Comparison of ENCODE assay signal across 14 mouse cellular contexts in the genomic region with DNA sequence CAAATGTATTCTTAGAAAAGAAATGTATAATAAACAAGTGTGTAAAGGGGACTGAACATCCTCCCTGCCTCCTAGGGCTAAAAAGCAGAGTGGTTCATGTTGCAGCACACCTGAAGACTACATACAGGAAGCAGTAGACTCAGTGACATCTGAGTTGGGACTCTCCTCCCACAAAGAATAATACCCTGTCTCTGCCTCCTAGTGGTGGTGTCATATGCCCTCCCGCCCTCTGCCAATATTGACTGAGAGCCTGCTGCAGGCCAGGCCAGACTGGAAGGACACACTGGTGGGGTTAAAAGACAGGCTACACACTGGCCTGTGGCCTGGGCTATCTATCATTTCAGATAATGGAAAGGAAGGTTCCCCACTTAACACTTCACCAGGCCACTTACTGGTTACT. TPM values are rescaled to one million over a fixed set of nuclear protein-coding genes. Genes with fewer than 3 reads are reported as not detected.
A peak's percentile ranks its signal among the peaks of the same experiment; 100 is the strongest.
DNase-seq lines count a peak whose midpoint lies in the region; ATAC-seq and TF ChIP-seq lines count a peak whose summit lies in the region.
"Had no signal": no experiment of that assay in that cellular context is flagged by ENCODE, and none has a peak within 500 bp of the region (broad histone marks: within the 10 kb centered on the region; RNA-seq: fewer than 3 reads in every experiment).

No protein-coding gene starts in this region.

- no peak for ATAC-seq in granulocyte monocyte progenitor cell, adult 5-6 weeks (replicated peaks; ENCODE audit: poor library complexity, severe bottlenecking)
- ATAC-seq: forebrain, embryonic 16.5 days had no signal

- H3K36me3 ChIP-seq in heart, embryonic 10.5 days = peaks cover 83% of the 10 kb centered on the region
- H3K36me3 ChIP-seq in splenic B cell, adult 2 months (ENCODE audit: control insufficient read depth, insufficient read depth, low read length, poor library complexity, severe bottlenecking) = no peaks in the 10 kb centered on the region; the same call in none of the 2 replicates

- H3K27me3 ChIP-seq in heart, embryonic 10.5 days (ENCODE audit: insufficient read depth, poor library complexity, severe bottlenecking) = no peaks in the 10 kb centered on the region
- H3K27me3 ChIP-seq in splenic B cell, adult 2 months (ENCODE audit: control insufficient read depth, insufficient read depth, low read length, poor library complexity, severe bottlenecking) = no peaks in the 10 kb centered on the region
- H3K27me3 ChIP-seq: neural tube, embryonic 12.5 days had no signal

- H3K4me1 ChIP-seq in heart, embryonic 10.5 days = peaks cover 97% of the 10 kb centered on the region

- DNase-seq in heart, embryonic 10.5 days (ENCODE audit: low spot score) = no peak
- no peak for DNase-seq in heart, postnatal 4 days
- no peak for DNase-seq in left cerebral cortex, adult 2 months (ENCODE audit: extremely low spot score in 1 of 2, low spot score in 2 of 2)
- DNase-seq in left cerebral cortex, postnatal 36 days (ENCODE audit: low spot score in 2 of 2) = no peak
- DNase-seq in liver = peak; percentile 53
- DNase-seq in splenic B cell, adult 2 months (ENCODE audit: low read depth, low spot score) = peak; percentile 56
- no peak for DNase-seq in urinary bladder, adult 18-20 months (ENCODE audit: low spot score in 2 of 2)
- DNase-seq: adrenal gland, postnatal 36 days; cerebellum, adult 18-20 months; right cerebral cortex, postnatal 14 days had no signal

- intact Hi-C loops in left cerebral cortex, adult 2 months (cut with DNase I) = no loop called here
- intact Hi-C loops in left cerebral cortex, postnatal 36 days (cut with DNase I) = no loop called here

- peak overlapping the region; percentile 38 for H3K27ac ChIP-seq in heart, embryonic 10.5 days
- H3K27ac ChIP-seq in left cerebral cortex, adult 2 months = no peak overlapping the region
- H3K27ac ChIP-seq: limb, embryonic 10.5 days; neural tube, embryonic 12.5 days had no signal

- peak; percentile 4 for TF ChIP-seq CTCF in left cerebral cortex, adult 2 months (IDR thresholded peaks at IDR 0.05)

- no peaks in the 10 kb centered on the region for H3K9me3 ChIP-seq in heart, embryonic 10.5 days
- H3K9me3 ChIP-seq: limb, embryonic 10.5 days; neural tube, embryonic 12.5 days had no signal

- 25% methylated on average over 1 of the region's 1 CpGs for WGBS in heart, embryonic 10.5 days

- peak overlapping the region; percentile 25; the same call in 1 of the 2 replicates for H3K4me3 ChIP-seq in heart, embryonic 10.5 days
- H3K4me3 ChIP-seq in left cerebral cortex, adult 2 months = no peak overlapping the region
- H3K4me3 ChIP-seq: limb, embryonic 10.5 days; neural tube, embryonic 12.5 days had no signal

RNA-seq across cellular contexts. Expression of gene Slc2a1, which starts 7.8 kb away (rescaled TPM):
- 549 and 607 TPM in 2 replicates for polyA plus RNA-seq in heart, embryonic 10.5 days (2016; fragmentation: Nextera tagmentation; extraction: Ambion mirVana)
- total RNA-seq in heart, postnatal 4 days (2021) = 10 to 100 TPM; 15.2 to 16.2 TPM
- total RNA-seq in left cerebral cortex, adult 2 months (2021) = 100 to 1,000 TPM in 1 of 2 experiments, 10 to 100 TPM in 1; 92.2 to 127 TPM
- total RNA-seq in left cerebral cortex, postnatal 36 days (2021) = 100 to 1,000 TPM; 107 to 126 TPM
- total RNA-seq in granulocyte monocyte progenitor cell, adult 5-6 weeks (2014; fragmentation: Nextera tagmentation) = 9.0 and 10.2 TPM in 2 replicates
- total RNA-seq in granulocyte monocyte progenitor cell, adult 5-6 weeks (2017) = 6.5 and 12.4 TPM in 2 replicates

RNA-seq across cellular contexts. Expression of gene Zfp691, which starts 57.7 kb away (rescaled TPM):
- polyA plus RNA-seq in heart, embryonic 10.5 days (2016; fragmentation: Nextera tagmentation; extraction: Ambion mirVana) = 8.1 and 10.0 TPM in 2 replicates
- total RNA-seq in heart, postnatal 4 days (2021) = 10 to 100 TPM; 13.2 to 17.7 TPM
- 1 to 10 TPM; 7.5 to 7.8 TPM for total RNA-seq in left cerebral cortex, adult 2 months (2021)
- 1 to 10 TPM; 6.9 to 8.6 TPM for total RNA-seq in left cerebral cortex, postnatal 36 days (2021)
- 1.3 and 2.4 TPM in 2 replicates for total RNA-seq in granulocyte monocyte progenitor cell, adult 5-6 weeks (2014; fragmentation: Nextera tagmentation)
- 2.4 and 4.5 TPM in 2 replicates for total RNA-seq in granulocyte monocyte progenitor cell, adult 5-6 weeks (2017)

Comparison
In these comparisons a context has a peak if more than half of its experiments do, and no peak if none do; other contexts are left out.
1. DNase-seq: peak in liver (single experiment) and splenic B cell, adult 2 months (single experiment); none in heart, embryonic 10.5 days (single experiment), heart, postnatal 4 days (single experiment), left cerebral cortex, adult 2 months (0 of 2), left cerebral cortex, postnatal 36 days (0 of 2) and urinary bladder, adult 18-20 months (0 of 2).
2. RNA of gene Slc2a1, which starts 7.8 kb away (total RNA-seq): 92.2 to 127 TPM in left cerebral cortex, adult 2 months and 107 to 126 TPM in left cerebral cortex, postnatal 36 days; 15.2 to 16.2 TPM in heart, postnatal 4 days and 6.5 to 12.4 TPM in granulocyte monocyte progenitor cell, adult 5-6 weeks; every median in the first group is over 4 times any median in the second.